Mouse (Mus musculus): ENCODE data around the gene Bhlhb9. TPM values are rescaled to one million over a fixed set of nuclear protein-coding genes. Genes with fewer than 3 reads are reported as not detected.

Bhlhb9 gene
- total and polyA plus RNA-seq, 2 experiments from 2014 or later: 47.6 to 98.2 TPM

- no peak for DNase-seq (ENCODE audit: low spot score)
- Histone ChIP-seq H3K4me1 (ENCODE audit: insufficient read depth, low read length) (no peaks in the 10 kb centered on the region), H3K27ac (no peak overlapping the region), H3K9ac (replicated peaks; ENCODE audit: low read length) (no peak overlapping the region), H3K36me3 (ENCODE audit: insufficient read depth, low read length) (no peaks in the 10 kb centered on the region), H3K4me2 (ENCODE audit: low read depth, low read length) (no peak overlapping the region), H3K9me3 (ENCODE audit: low read length) (no peaks in the 10 kb centered on the region), H3K4me3 (ENCODE audit: low read length) (no peak overlapping the region), H3K27me3 (ENCODE audit: insufficient read depth, low read length) (no peaks in the 10 kb centered on the region)
- 38% methylated on average over 3 of the region's 3 CpGs for WGBS
- no peak for ATAC-seq
- no peak for TF ChIP-seq CTCF (IDR thresholded peaks at IDR 0.05; ENCODE audit: low read depth)
Observed at GRCm38 (mm10) chrX:135925911-135926310, 128.5 kb downstream of the Bhlhb9 start.

- Histone ChIP-seq H3K4me3 (ENCODE audit: low read length) (no peak overlapping the region), H3K4me2 (ENCODE audit: low read depth, low read length) (no peak overlapping the region), H3K9ac (replicated peaks; ENCODE audit: low read length) (no peak overlapping the region), H3K9me3 (ENCODE audit: low read length) (no peaks in the 10 kb centered on the region), H3K36me3 (ENCODE audit: insufficient read depth, low read length) (no peaks in the 10 kb centered on the region), H3K27ac (no peak overlapping the region), H3K4me1 (ENCODE audit: insufficient read depth, low read length) (no peaks in the 10 kb centered on the region), H3K27me3 (ENCODE audit: insufficient read depth, low read length) (no peaks in the 10 kb centered on the region)
- ATAC-seq (no peak), DNase-seq (ENCODE audit: low spot score) (no peak)
- no peak for TF ChIP-seq CTCF (IDR thresholded peaks at IDR 0.05; ENCODE audit: low read depth)
Observed at GRCm38 (mm10) chrX:135928588-135928987, 131.2 kb downstream of the Bhlhb9 start.

DNA sequence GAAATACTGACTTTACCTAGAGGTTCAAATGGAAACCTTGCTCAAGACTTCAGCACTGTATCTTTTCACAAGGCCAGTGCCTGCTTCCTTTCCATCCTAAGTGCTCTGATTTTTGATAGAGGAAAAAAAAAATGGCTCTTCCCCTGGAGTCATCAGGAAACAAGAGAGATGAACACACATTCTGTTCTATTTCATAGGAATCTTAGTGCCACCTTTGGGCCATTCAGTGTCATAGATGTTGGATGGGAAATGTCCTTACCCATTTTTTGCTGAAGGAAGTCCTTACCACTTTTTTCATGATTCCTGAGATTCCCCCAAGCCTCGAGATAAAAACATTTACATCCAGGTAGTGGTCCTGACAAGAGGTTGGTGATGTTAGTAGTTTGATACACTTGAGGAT is 139.1 kb downstream of the Bhlhb9 start:
- no peaks in the 10 kb centered on the region for H3K9me3 ChIP-seq (ENCODE audit: low read length)
- H3K4me2 ChIP-seq (ENCODE audit: low read depth, low read length): no peak overlapping the region
- H3K36me3 ChIP-seq (ENCODE audit: insufficient read depth, low read length): no peaks in the 10 kb centered on the region
- no peak overlapping the region for H3K27ac ChIP-seq
- no peak overlapping the region for H3K4me3 ChIP-seq (ENCODE audit: low read length)
- H3K4me1 ChIP-seq (ENCODE audit: insufficient read depth, low read length): no peaks in the 10 kb centered on the region
- no peak overlapping the region for H3K9ac ChIP-seq (replicated peaks; ENCODE audit: low read length)
- DNase-seq (ENCODE audit: low spot score) (peak; percentile 40), ATAC-seq (no peak)
- peak; percentile 41 for TF ChIP-seq CTCF (IDR thresholded peaks at IDR 0.05; ENCODE audit: low read depth)
- H3K27me3 ChIP-seq (ENCODE audit: insufficient read depth, low read length): no peaks in the 10 kb centered on the region
- 53% methylated on average over 1 of the region's 1 CpGs for WGBS

MicroRNAs within 50 kb of the gene (microRNA counts, 519-probe panel; counts per million panel counts)
- not detected for microRNA mmu-miR-1970

Small RNA genes lying within 50 kb of the gene (microRNA-seq; reads per million reads assigned to microRNA genes)
- gene Mir1970: 0 reads per million in 2 experiments

Other genes with a start within 250 kb of the Bhlhb9 start
- not detected in 2 replicates for gene Nxf7, start 198.8 kb upstream of the Bhlhb9 start, total RNA-seq (2014; rRNA removed)
- gene Nxf7, start 198.8 kb upstream of the Bhlhb9 start, polyA plus RNA-seq (2015; fragmentation: Nextera tagmentation; extraction: Ambion mirVana): 0.24 TPM in 1 of 2 replicates, not detected in the other
- not detected in 2 replicates for gene Prame, start 169.9 kb upstream of the Bhlhb9 start, total RNA-seq (2014; rRNA removed)
- not detected in 2 replicates for gene Prame, start 169.9 kb upstream of the Bhlhb9 start, polyA plus RNA-seq (2015; fragmentation: Nextera tagmentation; extraction: Ambion mirVana)
- not detected in 2 replicates for gene Tcp11x2, start 103.8 kb upstream of the Bhlhb9 start, total RNA-seq (2014; rRNA removed)
- not detected in 2 replicates for gene Tcp11x2, start 103.8 kb upstream of the Bhlhb9 start, polyA plus RNA-seq (2015; fragmentation: Nextera tagmentation; extraction: Ambion mirVana)
- gene Tmsb15a, start 72.3 kb upstream of the Bhlhb9 start, total RNA-seq (2014; rRNA removed): not detected in 2 replicates
- not detected in 2 replicates for gene Tmsb15a, start 72.3 kb upstream of the Bhlhb9 start, polyA plus RNA-seq (2015; fragmentation: Nextera tagmentation; extraction: Ambion mirVana)
- 9.4 and 12.0 TPM in 2 replicates for gene Armcx5, start 54.9 kb upstream of the Bhlhb9 start, total RNA-seq (2014; rRNA removed)
- gene Armcx5, start 54.9 kb upstream of the Bhlhb9 start, polyA plus RNA-seq (2015; fragmentation: Nextera tagmentation; extraction: Ambion mirVana): 25.1 and 26.1 TPM in 2 replicates
- 272 and 285 TPM in 2 replicates for gene Gprasp1, start 54.9 kb upstream of the Bhlhb9 start, total RNA-seq (2014; rRNA removed)
- 214 and 231 TPM in 2 replicates for gene Gprasp1, start 54.9 kb upstream of the Bhlhb9 start, polyA plus RNA-seq (2015; fragmentation: Nextera tagmentation; extraction: Ambion mirVana)
- gene Gprasp2, start 41.4 kb downstream of the Bhlhb9 start, total RNA-seq (2014; rRNA removed): 201 and 270 TPM in 2 replicates
- gene Gprasp2, start 41.4 kb downstream of the Bhlhb9 start, polyA plus RNA-seq (2015; fragmentation: Nextera tagmentation; extraction: Ambion mirVana): 239 and 245 TPM in 2 replicates
- gene Arxes2, start 196.2 kb downstream of the Bhlhb9 start, total RNA-seq (2014; rRNA removed): 168 and 177 TPM in 2 replicates
- 312 and 317 TPM in 2 replicates for gene Arxes2, start 196.2 kb downstream of the Bhlhb9 start, polyA plus RNA-seq (2015; fragmentation: Nextera tagmentation; extraction: Ambion mirVana)
- gene Arxes1, start 235.8 kb downstream of the Bhlhb9 start, total RNA-seq (2014; rRNA removed): 57.8 and 57.9 TPM in 2 replicates
- 177 and 187 TPM in 2 replicates for gene Arxes1, start 235.8 kb downstream of the Bhlhb9 start, polyA plus RNA-seq (2015; fragmentation: Nextera tagmentation; extraction: Ambion mirVana)